Mouse (Mus musculus) left cerebral cortex, postnatal 36 days (tissue): Measurements from ENCODE around the gene Tsfm. TPM values are rescaled to one million over a fixed set of nuclear protein-coding genes. Genes with fewer than 3 reads are reported as not detected.
"Not testable (repeated sequence)": the region's sequence is repeated elsewhere in the genome, so short reads cannot be mapped to it uniquely, and the experiment has no call there.

ENCODE experiments used
- DNase-seq, 2 experiments: peaks; one replicate each; pipeline ENCODE4 v3.0.0; 2021 to 2022; ENCODE audit warnings: low spot score in 2 of 2, mixed read lengths in 1 of 2
- intact Hi-C: fragments of 180-260 bp; cut with DNase I; formaldehyde crosslinking; loops from one replicate; pipeline ENCODE4 v1.15.1; 2025
- total RNA-seq, 2 experiments: library from RNA; stranded (reverse); gene quantifications; 2 replicates each; pipeline ENCODE4 v1.2.3; 2021

Tsfm gene
- total RNA-seq, 2 experiments from 2014 or later, result 21.7 to 28.8 TPM

GRCm38 (mm10) chr10:127066519-127067018 is 35.9 kb upstream of the Tsfm start:
- DNase-seq, result no peak
- intact Hi-C loops, result no loop called here

DNA sequence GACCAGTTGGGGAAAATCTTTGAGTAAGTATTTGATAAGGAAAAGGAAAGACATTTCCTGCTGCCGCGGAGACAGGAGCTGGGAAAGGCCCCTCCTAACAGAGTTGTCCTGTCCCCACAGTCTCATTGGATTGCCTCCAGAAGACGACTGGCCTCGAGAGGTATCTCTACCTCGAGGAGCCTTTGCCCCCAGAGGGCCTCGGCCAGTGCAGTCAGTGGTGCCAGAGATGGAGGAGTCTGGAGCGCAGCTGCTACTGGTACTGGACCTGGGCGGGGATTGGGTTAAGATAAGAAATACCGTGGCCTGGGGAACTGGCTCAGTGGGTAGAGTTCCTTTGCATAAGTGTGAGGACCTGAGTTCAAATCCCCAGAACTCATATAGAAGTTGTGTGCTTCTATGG is 35.3 kb upstream of the Tsfm start:
- no peak for DNase-seq
- intact Hi-C loops, result no loop called here

- no peak for DNase-seq
- intact Hi-C loops, result no loop called here
These were observed 33.6 kb upstream of the Tsfm start for GRCm38 (mm10) chr10:127063913-127064870.

DNA sequence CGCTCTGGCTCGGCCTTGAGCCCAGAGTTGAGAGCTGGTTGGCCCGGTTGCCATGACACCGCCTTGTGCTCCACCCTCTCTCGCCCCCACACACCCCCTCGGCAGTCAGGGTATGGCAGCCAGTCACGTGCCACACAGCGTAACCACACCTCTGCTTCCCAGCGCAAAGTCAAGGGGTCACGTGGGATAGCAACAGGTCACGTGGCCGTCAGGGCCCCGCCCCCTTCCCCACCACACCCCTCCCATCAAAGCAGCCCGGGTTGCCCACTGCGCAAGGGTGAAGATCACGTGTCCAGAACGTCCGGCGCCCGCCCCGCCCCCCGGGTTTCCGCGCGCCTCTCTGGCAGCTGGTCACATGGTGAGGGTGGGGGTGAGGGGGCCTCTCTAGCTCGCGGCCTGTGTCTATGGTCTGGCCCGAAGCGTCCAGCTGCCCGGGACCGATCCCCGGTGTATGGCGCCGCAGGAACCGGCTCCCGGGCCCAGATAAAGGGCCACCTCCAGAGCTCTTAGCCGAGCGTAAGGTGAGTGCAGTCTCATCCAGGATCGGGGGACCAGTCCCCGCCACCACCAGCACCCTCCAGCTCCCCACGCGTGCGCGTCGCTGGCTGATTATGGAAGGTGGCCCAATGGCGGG is 32.7 kb upstream of the Tsfm start, which contains the start of gene Cdk4:
Gene Cdk4, plus strand, starts transcription at position 296 of the 634 bp plus-strand sequence.
- DNase-seq, result peak; percentile 99 to 100
- intact Hi-C loops, result no loop called here

DNA sequence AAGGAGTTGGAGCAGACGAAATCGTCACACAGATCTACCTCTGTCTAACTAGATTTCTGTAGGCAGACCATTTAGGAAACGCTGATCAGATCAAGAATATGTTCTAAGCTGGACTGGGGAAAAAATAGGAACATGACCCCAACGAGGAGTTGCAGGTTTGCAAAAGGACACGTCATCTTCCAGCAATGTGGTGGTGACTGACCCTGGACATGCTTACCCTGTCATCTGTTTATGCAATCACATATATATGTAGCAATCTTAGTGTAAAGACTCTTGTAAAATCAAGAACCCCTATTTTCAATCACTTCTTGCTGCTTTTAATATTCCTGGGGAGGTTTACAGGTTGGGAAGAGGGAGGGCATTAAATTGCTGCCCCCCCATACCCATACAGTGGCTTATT is 31.9 kb upstream of the Tsfm start:
- intact Hi-C loops, result no loop called here
- DNase-seq, result no peak

- intact Hi-C loops, DNase-seq: not testable (repeated sequence)
These were observed 31.5 kb upstream of the Tsfm start for GRCm38 (mm10) chr10:127062101-127062500.

GRCm38 (mm10) chr10:127061513-127061912 is 30.9 kb upstream of the Tsfm start:
- DNase-seq, result no peak
- intact Hi-C loops, result no loop called here

GRCm38 (mm10) chr10:127061085-127061484 is 30.4 kb upstream of the Tsfm start:
- intact Hi-C loops, result no loop called here
- no peak for DNase-seq

DNA sequence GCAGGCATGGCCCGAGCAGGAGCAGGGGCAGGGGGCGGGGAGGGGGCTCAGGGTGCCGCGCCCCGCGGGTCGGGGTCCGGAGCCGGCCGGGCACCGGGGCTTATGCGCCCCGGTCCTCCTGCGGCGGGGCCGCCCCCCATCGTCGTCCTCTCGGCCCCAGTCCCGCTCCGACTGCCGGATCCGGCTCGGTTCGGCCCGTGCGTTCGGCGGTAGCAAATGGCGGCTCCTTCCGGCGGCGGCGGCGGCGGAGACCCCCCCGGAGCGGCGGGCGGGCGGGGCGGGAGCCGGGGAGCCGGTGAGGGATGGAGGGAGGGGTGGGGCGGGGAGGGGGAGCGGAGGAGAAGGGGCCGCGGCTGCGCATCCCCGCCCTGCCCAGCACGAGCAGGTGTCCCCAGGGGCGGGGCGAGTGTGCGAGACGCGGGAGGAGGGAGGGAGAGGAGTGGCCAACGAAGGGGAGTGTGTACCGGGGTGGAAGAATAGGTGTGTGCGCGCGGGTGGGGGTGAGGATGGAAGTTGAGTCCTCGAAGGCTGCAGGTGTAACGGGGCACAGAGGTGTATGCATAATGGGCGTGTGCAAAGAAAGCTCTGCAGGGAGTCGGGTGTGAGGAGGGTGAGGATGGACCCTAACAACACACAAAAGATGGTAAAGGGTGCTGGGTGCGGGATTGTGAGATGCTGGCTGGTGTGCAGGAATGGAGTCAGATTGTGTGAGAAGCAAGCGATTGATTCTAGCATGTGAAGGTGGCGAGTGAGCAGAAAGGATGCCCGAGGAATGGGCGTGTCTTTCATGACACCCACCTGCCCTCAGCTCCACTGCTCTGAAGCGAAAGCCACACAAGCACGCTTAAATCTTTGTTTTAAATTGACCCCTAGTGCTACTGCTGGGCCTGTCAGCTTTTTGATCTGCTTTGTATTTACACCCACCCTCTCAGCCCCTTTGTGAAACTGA is 29.6 kb upstream of the Tsfm start, which contains the start of gene March9:
Gene March9, minus strand, starts transcription at position 217 of the 949 bp plus-strand sequence.
- peak; percentile 70 to 84 for DNase-seq
- intact Hi-C loops, result no loop called here

GRCm38 (mm10) chr10:127059174-127059967 is 28.7 kb upstream of the Tsfm start:
- no peak for DNase-seq
- intact Hi-C loops, result no loop called here

GRCm38 (mm10) chr10:127058708-127059107 is 28.1 kb upstream of the Tsfm start:
- intact Hi-C loops, result no loop called here
- no peak for DNase-seq

DNA sequence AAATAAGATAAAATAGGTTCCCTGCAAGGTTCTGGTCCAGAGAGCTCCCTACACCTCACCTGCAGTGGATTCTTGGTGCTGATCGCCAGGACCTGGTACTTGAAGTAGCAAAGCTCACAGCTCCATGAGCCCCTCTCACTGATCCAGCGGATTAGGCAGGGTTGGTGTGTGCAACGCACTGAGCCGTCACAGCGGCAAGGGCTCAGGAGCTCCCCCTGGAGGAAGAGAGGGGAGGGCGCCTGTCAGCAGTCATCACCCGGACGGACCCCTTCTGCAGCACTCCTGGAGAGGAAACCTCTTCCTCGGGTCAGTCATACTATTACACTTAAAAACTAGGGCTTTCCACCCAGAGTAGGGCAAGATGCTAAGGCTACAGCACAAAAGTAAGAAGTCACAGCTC is 27.5 kb upstream of the Tsfm start:
- DNase-seq, result peak; percentile 65 to 66
- intact Hi-C loops, result no loop called here

GRCm38 (mm10) chr10:127056490-127056889 is 25.9 kb upstream of the Tsfm start:
- DNase-seq, result no peak
- intact Hi-C loops, result no loop called here

GRCm38 (mm10) chr10:127055406-127055805 is 24.8 kb upstream of the Tsfm start:
- intact Hi-C loops, result no loop called here
- DNase-seq, result no peak

GRCm38 (mm10) chr10:127054646-127055045 is 24.0 kb upstream of the Tsfm start:
- no peak for DNase-seq
- intact Hi-C loops, result no loop called here

GRCm38 (mm10) chr10:127050119-127050474 is 19.5 kb upstream of the Tsfm start:
- no peak for DNase-seq
- intact Hi-C loops, result no loop called here

DNA sequence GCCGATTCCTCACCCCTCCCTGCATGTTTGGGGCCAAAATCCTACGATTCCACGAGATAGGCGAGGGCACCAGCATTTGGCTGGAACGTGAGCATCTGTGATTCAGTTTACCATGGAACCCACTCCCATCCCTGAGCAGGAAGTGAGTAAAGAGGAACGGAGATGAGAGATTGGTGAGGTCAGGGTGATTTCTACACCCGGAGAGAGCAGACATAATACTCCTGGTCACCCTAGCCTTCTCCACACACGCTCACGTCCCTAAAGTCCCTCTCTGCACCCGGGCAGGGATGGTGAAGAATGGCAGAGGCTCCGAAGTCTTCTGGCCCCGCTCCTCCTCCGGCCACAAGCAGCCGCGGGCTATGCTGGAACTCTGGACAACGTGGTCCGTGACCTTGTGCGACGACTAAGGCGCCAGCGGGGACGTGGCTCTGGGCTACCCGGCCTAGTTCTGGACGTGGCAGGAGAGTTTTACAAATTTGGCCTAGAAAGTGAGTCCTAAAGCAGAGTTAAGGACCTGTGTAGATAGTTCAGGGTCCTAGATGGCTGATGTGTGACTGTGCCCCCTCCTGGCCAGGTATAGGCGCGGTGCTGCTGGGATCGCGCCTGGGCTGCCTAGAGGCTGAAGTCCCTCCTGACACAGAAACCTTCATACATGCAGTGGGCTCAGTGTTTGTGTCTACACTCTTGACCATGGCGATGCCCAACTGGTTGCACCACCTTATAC is 18.9 kb upstream of the Tsfm start:
- intact Hi-C loops, result no loop called here
- DNase-seq, result no peak
